Mouse (Mus musculus) MEL (cell line): ENCODE data around the gene Hcfc2. TPM values are rescaled to one million over a fixed set of nuclear protein-coding genes. Genes with fewer than 3 reads are reported as not detected.

Experiments used
- DNase-seq: peaks from one replicate; pipeline ENCODE4 v3.0.0; 2011; ENCODE audit warnings: low read depth, low spot score
- H3K27ac ChIP-seq: 2 replicates; pipeline ENCODE4 v1.5.1; 2012; ENCODE audit warnings: low read depth, mild to moderate bottlenecking, control low read depth, low read length, moderate library complexity; ENCODE audit not compliant: control insufficient read depth
- H3K27me3 ChIP-seq, 2 experiments: fragments of 150-350 bp in 1 of 2; sonication (generic) in 1 of 2; 2 replicates each; pipeline ENCODE4 v1.6.1; 2012; ENCODE audit warnings: low read length in 2 of 2, mild to moderate bottlenecking in 2 of 2, improper control_type of control experiment in 1 of 2, moderate library complexity in 1 of 2; ENCODE audit not compliant: insufficient read depth in 2 of 2, control insufficient read depth in 1 of 2
- H3K36me3 ChIP-seq, 2 experiments: 2 replicates each; pipeline ENCODE4 v1.6.1; 2012 to 2014; ENCODE audit warnings: low read length in 2 of 2, improper control_type of control experiment in 1 of 2, inconsistent platforms in 1 of 2, mild to moderate bottlenecking in 1 of 2; ENCODE audit not compliant: insufficient read depth in 2 of 2, control insufficient read depth in 1 of 2
- H3K4me1 ChIP-seq, 2 experiments: fragments of 150-350 bp in 1 of 2; sonication (generic) in 1 of 2; 2 replicates each; pipeline ENCODE4 v1.6.1; 2012; ENCODE audit warnings: low read length in 2 of 2, improper control_type of control experiment in 1 of 2, mild to moderate bottlenecking in 1 of 2; ENCODE audit not compliant: insufficient read depth in 2 of 2, control insufficient read depth in 1 of 2
- H3K4me3 ChIP-seq, 2 experiments: fragments of 150-350 bp in 1 of 2; sonication (generic) in 1 of 2; 2 replicates each; pipeline ENCODE4 v1.5.1; 2012; ENCODE audit warnings: low read depth in 2 of 2, low read length in 2 of 2, mild to moderate bottlenecking in 2 of 2, moderate library complexity in 2 of 2, control low read depth in 1 of 2, improper control_type of control experiment in 1 of 2; ENCODE audit not compliant: control insufficient read depth in 1 of 2, insufficient read depth in 1 of 2
- H3K79me2 ChIP-seq: 2 replicates; pipeline ENCODE4 v1.6.1; 2012; ENCODE audit warnings: mild to moderate bottlenecking, low read length, moderate library complexity; ENCODE audit not compliant: control insufficient read depth, poor library complexity, insufficient read depth
- H3K9ac ChIP-seq: 2 replicates; pipeline ENCODE4 v1.6.1; 2012; ENCODE audit warnings: low read depth, mild to moderate bottlenecking, control low read depth, low read length, moderate library complexity; ENCODE audit not compliant: control insufficient read depth, poor library complexity, severe bottlenecking
- H3K9me3 ChIP-seq: fragments of 150-350 bp; sonication (generic); replicated peaks from 2 replicates; pipeline ENCODE4 v1.6.1; 2012; ENCODE audit warnings: mild to moderate bottlenecking, low read length, improper control_type of control experiment, moderate library complexity; ENCODE audit not compliant: insufficient read depth
- BHLHE40 ChIP-seq: IDR thresholded peaks from 2 replicates; pipeline ENCODE4 v1.6.1; 2012; ENCODE audit warnings: low read depth, mild to moderate bottlenecking, inconsistent platforms, low read length, improper control_type of control experiment, borderline replicate concordance
- CHD1 ChIP-seq: IDR thresholded peaks from 2 replicates; pipeline ENCODE4 v1.6.1; 2012; ENCODE audit warnings: low read depth, mild to moderate bottlenecking, inconsistent platforms, low read length, improper control_type of control experiment
- CHD2 ChIP-seq: IDR thresholded peaks from 2 replicates; pipeline ENCODE4 v1.6.1; 2011; ENCODE audit warnings: low read length, improper control_type of control experiment
- CTCF ChIP-seq, 3 experiments: IDR thresholded peaks in 2 of 3; conservative IDR thresholded peaks in 1 of 3; 2 replicates each; pipeline ENCODE4 v1.5.1; 2011 to 2012; ENCODE audit warnings: low read length in 3 of 3, low read depth in 2 of 3, mild to moderate bottlenecking in 2 of 3, improper control_type of control experiment in 1 of 3, inconsistent platforms in 1 of 3, mixed read lengths in 1 of 3, moderate library complexity in 1 of 3; ENCODE audit not compliant: control insufficient read depth in 1 of 3, insufficient read depth in 1 of 3, poor library complexity in 1 of 3, severe bottlenecking in 1 of 3
- E2F4 ChIP-seq: IDR thresholded peaks from 2 replicates; pipeline ENCODE4 v1.6.1; 2011; ENCODE audit warnings: low read depth, low read length, improper control_type of control experiment, borderline replicate concordance
- EP300 ChIP-seq, 2 experiments: IDR thresholded peaks; 2 replicates each; pipeline ENCODE4 v1.6.1; 2011; ENCODE audit warnings: improper control_type of control experiment in 2 of 2, low read length in 2 of 2, low read depth in 1 of 2, mild to moderate bottlenecking in 1 of 2
- ETS1 ChIP-seq: IDR thresholded peaks from 2 replicates; pipeline ENCODE4 v1.6.1; 2012; ENCODE audit warnings: low read depth, mild to moderate bottlenecking, inconsistent platforms, low read length, improper control_type of control experiment, moderate library complexity
- GABPA ChIP-seq: IDR thresholded peaks from 2 replicates; pipeline ENCODE4 v1.6.1; 2012; ENCODE audit warnings: low read depth, mild to moderate bottlenecking, inconsistent platforms, low read length, improper control_type of control experiment, moderate library complexity
- GATA1 ChIP-seq: IDR thresholded peaks from 2 replicates; pipeline ENCODE4 v1.6.1; 2011; ENCODE audit warnings: low read depth, low read length, improper control_type of control experiment
- HCFC1 ChIP-seq: IDR thresholded peaks from 2 replicates; pipeline ENCODE4 v1.6.1; 2012; ENCODE audit warnings: low read depth, mild to moderate bottlenecking, inconsistent platforms, low read length, improper control_type of control experiment, moderate library complexity
- JUND ChIP-seq: IDR thresholded peaks from 2 replicates; pipeline ENCODE4 v1.6.1; 2011; ENCODE audit warnings: low read depth, mild to moderate bottlenecking, improper control_type of control experiment, low read length
- KAT2A ChIP-seq: conservative IDR thresholded peaks from 2 replicates; pipeline ENCODE4 v1.6.1; 2012; ENCODE audit warnings: low read depth, low read length, improper control_type of control experiment, inconsistent platforms
- MAFK ChIP-seq: IDR thresholded peaks from 2 replicates; pipeline ENCODE4 v1.6.1; 2011; ENCODE audit warnings: low read depth, mild to moderate bottlenecking, low read length, improper control_type of control experiment, borderline replicate concordance
- MAX ChIP-seq: IDR thresholded peaks from 2 replicates; pipeline ENCODE4 v1.6.1; 2011; ENCODE audit warnings: low read length, improper control_type of control experiment
- MAZ ChIP-seq: IDR thresholded peaks from 2 replicates; pipeline ENCODE4 v1.6.1; 2012; ENCODE audit warnings: low read depth, mild to moderate bottlenecking, inconsistent platforms, low read length, improper control_type of control experiment
- MXI1 ChIP-seq: IDR thresholded peaks from 2 replicates; pipeline ENCODE4 v1.6.1; 2011; ENCODE audit warnings: mild to moderate bottlenecking, low read depth, low read length, improper control_type of control experiment
- NELFE ChIP-seq: IDR thresholded peaks from 2 replicates; pipeline ENCODE4 v1.6.1; 2011; ENCODE audit warnings: low read depth, low read length, improper control_type of control experiment
- NRF1 ChIP-seq: IDR thresholded peaks from 2 replicates; pipeline ENCODE4 v1.6.1; 2014; ENCODE audit warnings: low read depth, mild to moderate bottlenecking, inconsistent platforms, low read length, improper control_type of control experiment, moderate library complexity; ENCODE audit not compliant: poor library complexity, insufficient read depth, severe bottlenecking
- POLR2AphosphoS2 ChIP-seq: IDR thresholded peaks from 2 replicates; pipeline ENCODE4 v1.6.1; 2011; ENCODE audit warnings: low read length, improper control_type of control experiment
- RAD21 ChIP-seq: IDR thresholded peaks from 2 replicates; pipeline ENCODE4 v1.6.1; 2011; ENCODE audit warnings: mild to moderate bottlenecking, low read depth, low read length, improper control_type of control experiment
- SIN3A ChIP-seq: IDR thresholded peaks from 2 replicates; pipeline ENCODE4 v1.6.1; 2012; ENCODE audit warnings: low read length, improper control_type of control experiment, inconsistent platforms
- SMC3 ChIP-seq: IDR thresholded peaks from 2 replicates; pipeline ENCODE4 v1.6.1; 2011; ENCODE audit warnings: low read depth, low read length, improper control_type of control experiment
- TAL1 ChIP-seq: IDR thresholded peaks from 2 replicates; pipeline ENCODE4 v1.6.1; 2012; ENCODE audit warnings: mild to moderate bottlenecking, inconsistent platforms, low read length, moderate library complexity, mixed read lengths
- TBP ChIP-seq: IDR thresholded peaks from 2 replicates; pipeline ENCODE4 v1.8.0; 2011; ENCODE audit warnings: low read depth, low read length, improper control_type of control experiment
- TCF12 ChIP-seq: IDR thresholded peaks from 2 replicates; pipeline ENCODE4 v1.6.1; 2014; ENCODE audit warnings: low read depth, mild to moderate bottlenecking, inconsistent platforms, low read length, improper control_type of control experiment, moderate library complexity
- UBTF ChIP-seq: IDR thresholded peaks from 2 replicates; pipeline ENCODE4 v1.6.1; 2012; ENCODE audit warnings: low read depth, mild to moderate bottlenecking, inconsistent platforms, low read length, improper control_type of control experiment, moderate library complexity, borderline replicate concordance; ENCODE audit not compliant: insufficient read depth
- USF1 ChIP-seq: IDR thresholded peaks from 2 replicates; pipeline ENCODE4 v1.6.1; 2014; ENCODE audit warnings: low read depth, mild to moderate bottlenecking, inconsistent platforms, low read length, improper control_type of control experiment, moderate library complexity
- USF2 ChIP-seq, 2 experiments: IDR thresholded peaks; 2 replicates each; pipeline ENCODE4 v1.6.1; 2011 to 2012; ENCODE audit warnings: improper control_type of control experiment in 2 of 2, low read length in 2 of 2, borderline replicate concordance in 1 of 2, inconsistent platforms in 1 of 2, low read depth in 1 of 2, mild to moderate bottlenecking in 1 of 2; ENCODE audit not compliant: insufficient read depth in 1 of 2
- ZC3H11A ChIP-seq: IDR thresholded peaks from 2 replicates; pipeline ENCODE4 v1.6.1; 2012; ENCODE audit warnings: low read depth, mild to moderate bottlenecking, inconsistent platforms, low read length, improper control_type of control experiment
- ZKSCAN1 ChIP-seq: IDR thresholded peaks from 2 replicates; pipeline ENCODE4 v1.6.1; 2012; ENCODE audit warnings: low read depth, mild to moderate bottlenecking, inconsistent platforms, low read length, improper control_type of control experiment, moderate library complexity
- ZNF384 ChIP-seq: IDR thresholded peaks from 2 replicates; pipeline ENCODE4 v1.6.1; 2012; ENCODE audit warnings: low read depth, mild to moderate bottlenecking, inconsistent platforms, low read length, improper control_type of control experiment
- polyA plus RNA-seq, 2 experiments: library from polyadenylated mRNA; stranded (reverse) in 1 of 2; unstranded in 1 of 2; fragments of >175 nt in 1 of 2; fragments of >200 nt in 1 of 2; gene quantifications; 2 replicates each; pipeline versions ENCODE4 v1.2.1 to v1.2.4; 2012; ENCODE audit warnings: low replicate concordance in 2 of 2, low read depth in 1 of 2; ENCODE audit not compliant: insufficient read length in 2 of 2, insufficient read depth in 1 of 2, missing spikeins in 1 of 2
- total RNA-seq: library from RNA; depleted of rRNA; stranded (reverse); fragments of 300-350 nt; gene quantifications from 2 replicates; pipeline ENCODE4 v1.2.3, GENCODE M21; 2012

The Hcfc2 gene
- total and polyA plus RNA-seq, 3 experiments: 20.9 to 21.0 TPM; not detected in 1

GRCm38 (mm10) chr10:82697305-82697898 is 1.4 kb downstream of the Hcfc2 start (continued):
- TF ChIP-seq ZKSCAN1: no peak
- no peak for TF ChIP-seq USF2 (IDR thresholded peaks at IDR 0.05; ENCODE audit: borderline replicate concordance in 1 of 2, insufficient read depth in 1 of 2, low read depth in 1 of 2, low read length in 2 of 2)
- TF ChIP-seq ZC3H11A: no peak
- TF ChIP-seq GABPA: no peak
- 0 out of 2 replicates have a peak, but pooled peaks have one; percentile 39 for TF ChIP-seq KAT2A
- peak; percentile 81 for TF ChIP-seq EP300 (IDR thresholded peaks at IDR 0.05; ENCODE audit: low read depth in 1 of 2, low read length in 2 of 2)
- TF ChIP-seq SIN3A: peak; percentile 83
- TF ChIP-seq CHD2: 0 out of 2 replicates have a peak, but pooled peaks have one; percentile 36
- no peak for TF ChIP-seq SMC3
- no peak for TF ChIP-seq RAD21
- TF ChIP-seq CTCF (IDR thresholded peaks at IDR 0.05 in 2 of 3, conservative IDR thresholded peaks at IDR 0.05 in 1 of 3; ENCODE audit: control insufficient read depth in 1 of 3, insufficient read depth in 1 of 3, low read depth in 2 of 3, low read length in 3 of 3, poor library complexity in 1 of 3, severe bottlenecking in 1 of 3): no peak
- TF ChIP-seq MAFK: 0 out of 2 replicates have a peak, but pooled peaks have one; percentile 7
- TF ChIP-seq TAL1: no peak

DNA sequence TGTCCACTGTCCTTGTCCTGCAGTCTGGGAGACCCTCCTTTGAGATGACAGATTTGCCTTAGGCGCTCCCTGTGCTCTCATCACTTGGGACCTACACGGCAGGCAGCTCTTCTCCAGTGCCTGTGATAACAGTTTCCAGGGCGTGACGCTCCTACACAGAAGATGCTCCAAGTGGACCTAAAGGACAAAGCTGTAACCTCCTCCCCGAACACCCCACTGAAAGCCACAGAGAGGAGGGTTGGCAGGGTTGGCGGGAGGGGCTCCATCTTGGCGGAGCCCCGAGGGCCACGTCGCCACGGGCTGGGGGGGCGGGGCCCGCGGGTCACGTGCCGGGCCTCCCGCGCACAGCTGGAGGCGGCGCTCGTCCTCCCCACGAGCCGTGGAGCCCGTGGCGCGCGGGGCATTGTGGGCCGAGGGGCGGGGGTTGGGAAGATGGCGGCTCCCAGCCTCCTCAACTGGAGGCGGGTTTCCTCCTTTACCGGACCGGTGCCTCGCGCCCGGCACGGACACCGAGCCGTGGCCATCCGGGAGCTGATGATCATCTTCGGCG is 2.8 kb downstream of the Hcfc2 start:
- H3K9me3 ChIP-seq: no peaks in the 10 kb centered on the region
- H3K79me2 ChIP-seq: peaks cover 11% of the 10 kb centered on the region
- H3K4me1 ChIP-seq: peaks cover 12 to 37% of the 10 kb centered on the region in 2 experiments
- no peaks in the 10 kb centered on the region for H3K27me3 ChIP-seq
- DNase-seq: peak; percentile 89
- peak overlapping the region; percentile 81 to 94 for H3K4me3 ChIP-seq
- H3K27ac ChIP-seq: peak overlapping the region; percentile 98
- peak overlapping the region; percentile 81 for H3K9ac ChIP-seq
- H3K36me3 ChIP-seq: peaks cover 3 to 39% of the 10 kb centered on the region in 2 experiments
- TF ChIP-seq GABPA (no peak), MAZ (peak; percentile 73; the same call in 1 of the 2 replicates), USF2 (IDR thresholded peaks at IDR 0.05; ENCODE audit: borderline replicate concordance in 1 of 2, insufficient read depth in 1 of 2, low read depth in 1 of 2, low read length in 2 of 2) (peak; percentile 18 to 79; a peak in 3 of 4 replicates), KAT2A (no peak), ZNF384 (no peak), SIN3A (no peak; the same call in 1 of the 2 replicates), CHD1 (no peak), BHLHE40 (peak; percentile 95), UBTF (no peak), TCF12 (peak; percentile 54), RAD21 (no peak), NELFE (peak; percentile 2; the same call in 1 of the 2 replicates), ZC3H11A (no peak), HCFC1 (peak; percentile 80), JUND (no peak), CTCF (IDR thresholded peaks at IDR 0.05 in 2 of 3, conservative IDR thresholded peaks at IDR 0.05 in 1 of 3; ENCODE audit: control insufficient read depth in 1 of 3, insufficient read depth in 1 of 3, low read depth in 2 of 3, low read length in 3 of 3, poor library complexity in 1 of 3, severe bottlenecking in 1 of 3) (peak in 1 of 3 experiments; percentile 13; a peak in 1 of 6 replicates), MXI1 (peak; percentile 77), GATA1 (no peak), NRF1 (0 out of 2 replicates have a peak, but pooled peaks have one; percentile 41), MAX (peak; percentile 90), USF1 (peak; percentile 98), TBP (no peak; the same call in 1 of the 2 replicates), ETS1 (peak; percentile 42), POLR2AphosphoS2 (no peak), E2F4 (no peak), SMC3 (no peak), CHD2 (no peak)
